Mouse (Mus musculus) embryonic fibroblast, embryonic 13.5 days (primary cell): ENCODE results near the gene Syt2.

Source experiments
- CTCF ChIP-seq: IDR thresholded peaks from 2 replicates; pipeline ENCODE4 v1.5.1; 2011; ENCODE audit warnings: mild to moderate bottlenecking, control low read depth, low read length, moderate library complexity, borderline replicate concordance; ENCODE audit not compliant: insufficient read depth
- POLR2A ChIP-seq: IDR thresholded peaks from 2 replicates; pipeline ENCODE4 v1.6.1; 2011; ENCODE audit warnings: low read depth, mild to moderate bottlenecking, control low read depth, low read length, moderate library complexity

GRCm38 (mm10) chr1:134629455-134629854 is 17.0 kb upstream of the Syt2 start:
- no peak for TF ChIP-seq CTCF
- TF ChIP-seq POLR2A = no peak
